Mouse (Mus musculus): ENCODE measurements around the gene Fgf11. TPM values are rescaled to one million over a fixed set of nuclear protein-coding genes. Genes with fewer than 3 reads are reported as not detected.

Fgf11 gene
- polyA plus RNA-seq (2015; fragmentation: Nextera tagmentation; extraction: Ambion mirVana): 8.5 and 8.7 TPM in 2 replicates

DNA sequence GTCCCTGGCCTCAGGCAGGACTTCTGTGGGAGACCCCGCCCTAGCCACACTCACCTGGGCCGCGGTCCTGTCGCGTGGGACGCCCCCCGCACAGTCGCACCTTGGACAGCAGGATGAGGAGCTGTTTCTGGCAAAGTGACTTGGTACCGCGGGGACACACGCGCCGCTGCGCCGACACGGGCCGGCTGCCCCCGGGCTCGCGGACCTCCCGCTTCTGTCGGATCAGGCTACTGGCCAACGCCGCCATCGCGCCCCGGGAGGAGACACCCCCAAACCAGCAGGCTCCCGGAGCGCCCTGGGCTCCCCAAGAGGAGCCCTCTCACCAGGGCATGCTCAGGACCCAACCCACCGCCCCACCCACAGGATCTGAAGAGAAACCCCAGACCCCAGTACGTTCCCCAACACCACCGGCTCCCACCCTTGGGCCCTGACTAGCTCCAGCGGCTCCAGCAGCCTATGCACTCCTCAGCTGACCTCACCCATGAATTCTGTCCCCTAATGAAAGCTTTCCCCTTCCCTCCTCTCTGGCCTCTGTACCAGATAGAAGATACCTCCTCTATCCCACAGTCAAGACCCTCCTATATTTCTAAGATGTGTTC lies at the start of gene Fgf11:
Gene Fgf11, minus strand, starts transcription at position 479 of the 599 bp plus-strand sequence.
- H3K27ac ChIP-seq (replicated peaks): peak within 1 kb of the TSS; percentile 94
- peak within 1 kb of the TSS; percentile 63 for H3K4me3 ChIP-seq (replicated peaks)
- H3K27me3 ChIP-seq (replicated peaks): peaks cover 31% of the 10 kb centered on the region
- ATAC-seq (ENCODE audit: low FRiP score): no peak
- peaks cover 67% of the 10 kb centered on the region for H3K4me1 ChIP-seq
- under 1% methylated on average over 33 of the region's 33 CpGs for WGBS
- peak within 1 kb of the TSS; percentile 87 for H3K4me2 ChIP-seq
- H3K36me3 ChIP-seq: no peaks in the 10 kb centered on the region
- peak within 1 kb of the TSS; percentile 57 for H3K9ac ChIP-seq (replicated peaks)
- H3K9me3 ChIP-seq (replicated peaks): no peaks in the 10 kb centered on the region

GRCm38 (mm10) chr11:69850754-69851153 lies 49.1 kb upstream of the Fgf11 start:
- Histone ChIP-seq H3K4me3 (replicated peaks) (no peak overlapping the region), H3K9ac (replicated peaks) (no peak overlapping the region), H3K27me3 (replicated peaks) (no peaks in the 10 kb centered on the region), H3K36me3 (peaks cover 40% of the 10 kb centered on the region), H3K9me3 (replicated peaks) (no peaks in the 10 kb centered on the region), H3K4me2 (no peak overlapping the region), H3K4me1 (peaks cover 31% of the 10 kb centered on the region), H3K27ac (replicated peaks) (no peak overlapping the region)
- 73% methylated on average over 8 of the region's 8 CpGs for WGBS
- ATAC-seq (ENCODE audit: low FRiP score): no peak

DNA sequence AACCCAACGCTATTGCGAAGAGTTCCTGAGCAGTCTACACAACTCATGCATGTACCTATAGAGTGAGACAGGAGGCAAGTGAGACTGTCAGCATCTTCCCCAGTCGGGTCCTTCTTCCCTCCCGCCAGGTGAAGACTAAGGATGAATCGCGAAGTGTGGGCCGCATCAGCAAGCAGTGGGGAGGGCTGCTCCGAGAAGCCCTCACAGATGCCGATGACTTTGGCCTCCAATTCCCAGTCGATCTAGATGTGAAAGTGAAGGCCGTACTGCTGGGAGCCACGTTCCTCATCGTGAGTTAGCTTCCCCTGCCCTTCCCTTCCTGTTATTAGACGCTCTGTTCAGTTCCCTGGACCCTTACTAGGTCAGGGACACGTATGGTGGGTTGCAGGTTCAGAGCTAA lies 48.2 kb upstream of the Fgf11 start:
- H3K4me3 ChIP-seq (replicated peaks): no peak overlapping the region
- no peaks in the 10 kb centered on the region for H3K27me3 ChIP-seq (replicated peaks)
- no peak overlapping the region for H3K27ac ChIP-seq (replicated peaks)
- H3K36me3 ChIP-seq: peaks cover 40% of the 10 kb centered on the region
- ATAC-seq (ENCODE audit: low FRiP score): no peak
- H3K9me3 ChIP-seq (replicated peaks): no peaks in the 10 kb centered on the region
- H3K9ac ChIP-seq (replicated peaks): no peak overlapping the region
- WGBS: 92% methylated on average over 15 of the region's 15 CpGs
- peaks cover 33% of the 10 kb centered on the region for H3K4me1 ChIP-seq
- H3K4me2 ChIP-seq: no peak overlapping the region

- Histone ChIP-seq H3K9ac (replicated peaks) (no peak overlapping the region), H3K9me3 (replicated peaks) (no peaks in the 10 kb centered on the region), H3K27me3 (replicated peaks) (no peaks in the 10 kb centered on the region), H3K4me1 (peaks cover 33% of the 10 kb centered on the region), H3K4me2 (no peak overlapping the region), H3K27ac (replicated peaks) (no peak overlapping the region), H3K36me3 (peaks cover 40% of the 10 kb centered on the region), H3K4me3 (replicated peaks) (no peak overlapping the region)
- WGBS: 90% methylated on average over 9 of the region's 9 CpGs
- ATAC-seq (ENCODE audit: low FRiP score): no peak
Observed at GRCm38 (mm10) chr11:69849128-69849527, 47.5 kb upstream of the Fgf11 start.

DNA sequence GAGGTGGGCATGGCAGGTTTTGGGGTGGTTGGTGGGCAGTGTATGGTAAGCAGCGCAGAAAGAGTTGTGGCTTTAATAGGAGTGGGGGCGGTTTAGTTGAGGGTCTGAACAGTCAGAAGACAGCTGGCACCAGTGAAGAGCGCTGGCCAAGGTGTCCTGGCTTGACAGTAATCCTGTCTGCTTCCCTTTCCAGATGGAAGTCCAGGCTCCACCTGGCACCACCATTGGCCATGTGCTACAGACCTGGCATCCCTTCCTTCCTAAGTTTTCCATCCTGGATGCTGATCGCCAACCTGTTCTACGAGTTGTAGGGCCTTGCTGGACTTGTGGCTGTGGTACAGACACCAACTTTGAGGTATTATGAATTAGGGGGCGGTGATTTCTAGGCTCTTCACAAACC lies 46.4 kb upstream of the Fgf11 start:
- Histone ChIP-seq H3K4me2 (peak overlapping the region; percentile 85), H3K27me3 (replicated peaks) (no peaks in the 10 kb centered on the region), H3K9me3 (replicated peaks) (no peaks in the 10 kb centered on the region), H3K27ac (replicated peaks) (no peak overlapping the region), H3K9ac (replicated peaks) (peak overlapping the region; percentile 81; the same call in 1 of the 2 replicates), H3K36me3 (peaks cover 40% of the 10 kb centered on the region), H3K4me3 (replicated peaks) (peak overlapping the region; percentile 66), H3K4me1 (peaks cover 33% of the 10 kb centered on the region)
- ATAC-seq (ENCODE audit: low FRiP score): no peak
- 95% methylated on average over 6 of the region's 6 CpGs for WGBS

DNA sequence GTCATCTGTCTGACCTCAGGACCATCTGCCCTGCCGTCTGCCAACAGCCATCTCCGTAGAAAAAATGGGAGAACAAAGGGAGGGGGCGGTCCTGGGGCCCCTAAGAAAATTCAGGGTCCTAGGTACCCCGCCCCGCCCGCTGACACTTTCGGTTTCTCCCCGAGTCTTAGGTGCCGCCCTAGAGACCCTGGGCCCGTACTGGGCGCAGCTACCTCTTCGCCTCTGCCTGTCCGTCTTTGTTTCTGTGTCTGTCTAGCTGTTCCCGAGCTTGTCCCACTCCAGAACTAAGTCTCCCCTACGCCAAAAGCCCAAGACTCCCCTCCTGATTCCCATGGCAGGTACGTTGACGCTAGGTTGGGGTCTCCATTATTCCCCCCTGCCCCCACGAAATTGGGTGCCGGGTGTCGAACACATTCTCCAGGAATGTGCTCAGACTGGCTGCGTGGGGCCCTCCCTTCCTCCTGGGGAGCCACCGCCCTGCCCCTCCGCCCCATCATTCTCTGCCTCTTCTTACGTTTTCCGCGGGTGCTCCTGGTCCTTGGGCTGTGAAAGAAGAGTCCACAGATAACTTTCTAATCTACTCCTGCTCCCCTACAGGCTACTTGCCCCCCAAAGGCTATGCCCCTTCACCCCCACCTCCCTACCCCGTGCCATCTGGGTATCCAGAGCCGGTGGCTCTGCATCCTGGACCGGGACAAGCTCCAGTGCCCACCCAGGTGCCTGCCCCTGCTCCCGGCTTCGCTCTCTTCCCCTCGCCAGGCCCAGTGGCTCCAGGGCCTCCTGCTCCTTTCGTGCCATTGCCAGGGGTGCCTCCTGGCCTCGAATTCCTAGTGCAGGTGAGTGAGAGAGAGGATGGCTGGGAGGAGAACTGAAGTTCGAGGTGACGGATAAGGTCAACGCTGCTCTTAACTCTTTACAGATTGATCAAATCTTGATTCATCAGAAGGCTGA lies 45.4 kb upstream of the Fgf11 start:
- peak; percentile 45 for ATAC-seq (ENCODE audit: low FRiP score)
- H3K4me1 ChIP-seq: peaks cover 33% of the 10 kb centered on the region
- H3K36me3 ChIP-seq: peaks cover 38% of the 10 kb centered on the region
- no peaks in the 10 kb centered on the region for H3K27me3 ChIP-seq (replicated peaks)
- 11% methylated on average over 34 of the region's 37 CpGs for WGBS
- peak overlapping the region; percentile 66 for H3K4me3 ChIP-seq (replicated peaks)
- H3K27ac ChIP-seq (replicated peaks): peak overlapping the region; percentile 93
- peak overlapping the region; percentile 81 for H3K9ac ChIP-seq (replicated peaks)
- H3K9me3 ChIP-seq (replicated peaks): no peaks in the 10 kb centered on the region
- peak overlapping the region; percentile 85 for H3K4me2 ChIP-seq

DNA sequence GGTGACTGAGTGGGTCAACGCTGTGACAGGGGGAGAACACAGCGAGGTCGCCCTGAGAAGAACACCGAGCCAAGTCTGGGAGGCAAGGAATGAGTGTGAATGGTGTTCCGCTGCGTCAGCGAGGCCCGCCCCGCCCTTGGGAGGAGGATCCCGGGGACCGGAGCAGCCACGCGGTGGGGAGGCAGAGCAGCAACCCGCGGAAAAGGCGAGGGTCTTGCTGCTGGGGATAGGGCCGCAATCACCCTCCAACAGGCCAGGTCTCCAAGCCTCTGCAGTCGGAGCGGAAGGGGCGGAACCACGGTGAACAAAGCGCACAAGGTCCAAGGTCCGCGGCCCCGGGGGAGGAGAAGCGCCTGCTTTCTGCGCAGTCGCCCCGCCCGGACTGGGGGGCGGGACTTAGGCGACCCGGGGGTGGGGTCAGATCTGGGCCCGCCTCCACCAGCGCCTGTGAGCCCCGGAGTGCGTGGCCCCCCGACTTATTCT lies 44.6 kb upstream of the Fgf11 start, which contains the start of gene Plscr3:
Gene Plscr3, plus strand, starts transcription at position 179 of the 483 bp plus-strand sequence.
- 0% methylated on average over 36 of the region's 38 CpGs for WGBS
- peak; percentile 95 for ATAC-seq (ENCODE audit: low FRiP score)

GRCm38 (mm10) chr11:69838714-69839104 lies 37.1 kb upstream of the Fgf11 start:
- 2% methylated on average over 7 of the region's 7 CpGs for WGBS
- Histone ChIP-seq H3K27me3 (replicated peaks) (no peaks in the 10 kb centered on the region), H3K4me1 (peaks cover 35% of the 10 kb centered on the region), H3K9me3 (replicated peaks) (no peaks in the 10 kb centered on the region), H3K4me3 (replicated peaks) (peak overlapping the region; percentile 89), H3K27ac (replicated peaks) (peak overlapping the region; percentile 89), H3K4me2 (peak overlapping the region; percentile 94), H3K36me3 (peaks cover 1% of the 10 kb centered on the region; the same call in 1 of the 2 replicates), H3K9ac (replicated peaks) (peak overlapping the region; percentile 56)
- ATAC-seq (ENCODE audit: low FRiP score): no peak

More for the DNA sequence above, 44.6 kb upstream of the Fgf11 start, which contains the start of gene Plscr3:
- Histone ChIP-seq H3K9me3 (replicated peaks) (no peaks in the 10 kb centered on the region), H3K4me3 (replicated peaks) (peak within 1 kb of the TSS; percentile 66), H3K4me2 (peak within 1 kb of the TSS; percentile 85), H3K27me3 (replicated peaks) (no peaks in the 10 kb centered on the region), H3K4me1 (peaks cover 33% of the 10 kb centered on the region), H3K27ac (replicated peaks) (peak within 1 kb of the TSS; percentile 93), H3K9ac (replicated peaks) (peak within 1 kb of the TSS; percentile 81), H3K36me3 (peaks cover 32% of the 10 kb centered on the region)

DNA sequence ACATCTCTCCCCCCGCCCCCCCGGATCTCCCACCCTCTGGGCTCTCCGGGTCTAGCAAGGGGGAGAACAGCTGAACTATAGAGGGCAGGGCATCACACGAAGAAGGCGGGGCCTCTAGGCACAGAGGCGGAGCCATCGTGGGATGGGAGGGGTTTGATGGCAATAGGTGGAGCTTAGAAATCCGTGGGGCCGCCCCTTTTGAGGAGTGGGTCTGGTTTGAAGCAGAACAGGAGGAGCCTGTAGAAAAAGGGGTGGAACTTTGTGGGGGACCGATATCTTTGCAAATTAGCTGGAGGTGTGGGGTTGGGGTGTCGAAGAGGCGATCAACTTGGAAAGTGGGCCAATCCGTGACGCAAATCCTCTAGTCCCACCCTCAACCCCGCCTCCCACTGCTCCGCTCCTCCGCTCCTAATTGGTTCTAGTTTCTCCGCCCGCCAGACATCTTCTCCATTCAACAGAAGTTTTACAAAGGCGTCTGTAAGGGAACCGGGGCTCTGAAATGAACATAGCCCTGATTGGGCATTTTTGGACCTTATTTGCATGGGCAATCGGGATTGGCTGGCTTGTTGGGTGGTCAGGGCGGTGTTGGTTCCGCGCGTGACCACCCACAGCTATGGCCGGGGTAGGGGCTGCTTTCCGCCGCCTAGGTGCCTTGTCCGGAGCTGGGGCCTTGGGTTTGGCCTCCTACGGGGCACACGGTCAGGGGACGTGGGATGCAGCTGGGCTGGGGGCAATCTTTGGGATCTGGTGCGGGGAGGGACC lies 36.5 kb upstream of the Fgf11 start, which contains the start of gene Tmem256:
Gene Tmem256, plus strand, starts transcription at position 563 of the 762 bp plus-strand sequence.
- Histone ChIP-seq H3K4me3 (replicated peaks) (peak within 1 kb of the TSS; percentile 89), H3K9me3 (replicated peaks) (no peaks in the 10 kb centered on the region), H3K27me3 (replicated peaks) (no peaks in the 10 kb centered on the region), H3K9ac (replicated peaks) (peak within 1 kb of the TSS; percentile 98), H3K36me3 (peaks cover 7% of the 10 kb centered on the region), H3K4me1 (peaks cover 41% of the 10 kb centered on the region), H3K4me2 (peak within 1 kb of the TSS; percentile 94), H3K27ac (replicated peaks) (peak within 1 kb of the TSS; percentile 98)
- under 1% methylated on average over 34 of the region's 34 CpGs for WGBS
- peak; percentile 89 for ATAC-seq (ENCODE audit: low FRiP score)

DNA sequence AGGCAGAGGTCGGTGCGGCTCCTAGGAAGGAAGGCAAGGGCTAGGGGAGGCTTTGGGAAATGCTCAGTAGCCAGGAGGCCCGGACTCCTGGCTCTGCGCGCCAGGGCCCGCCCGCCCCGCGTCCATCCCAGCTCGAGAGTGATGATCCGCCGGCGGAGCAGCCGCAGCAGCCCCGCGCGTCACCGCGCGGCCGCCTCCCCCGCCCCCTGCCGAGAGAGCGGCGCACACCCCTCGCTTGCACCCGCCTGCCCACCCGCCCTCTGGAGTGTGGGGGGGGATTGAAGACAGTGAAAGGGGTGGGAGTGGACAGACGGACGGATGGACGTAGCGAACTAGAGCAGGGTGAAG lies 35.9 kb upstream of the Fgf11 start, which contains the start of gene Nlgn2:
Gene Nlgn2, minus strand, starts transcription at position 181 of the 348 bp plus-strand sequence.
- peak; percentile 79 for ATAC-seq (ENCODE audit: low FRiP score)
- H3K9ac ChIP-seq (replicated peaks): peak within 1 kb of the TSS; percentile 98
- peak within 1 kb of the TSS; percentile 89 for H3K4me3 ChIP-seq (replicated peaks)
- H3K27ac ChIP-seq (replicated peaks): peak within 1 kb of the TSS; percentile 98
- peaks cover 44% of the 10 kb centered on the region for H3K4me1 ChIP-seq
- peak within 1 kb of the TSS; percentile 94 for H3K4me2 ChIP-seq
- H3K9me3 ChIP-seq (replicated peaks): no peaks in the 10 kb centered on the region
- WGBS: 0% methylated on average over 32 of the region's 32 CpGs
- H3K36me3 ChIP-seq: peaks cover 13% of the 10 kb centered on the region
- no peaks in the 10 kb centered on the region for H3K27me3 ChIP-seq (replicated peaks)
